Mouse (Mus musculus): ENCODE measurements at regions not wholly inside any gene's neighbourhood (a gene's known extent, or its start where the extent isn't known, plus 50 kb on each side); places are given as distances from the start of the nearest gene placed in this dataset.

GRCm38 (mm10) chr6:135552396-135552795 lies 190.1 kb downstream of the Emp1 start:
- no peaks in the 10 kb centered on the region for H3K27me3 ChIP-seq (ENCODE audit: control insufficient read depth in 1 of 2, insufficient read depth in 2 of 2, low read length in 2 of 2)
- no peaks in the 10 kb centered on the region for H3K9me3 ChIP-seq (replicated peaks; ENCODE audit: insufficient read depth, low read length)
- no peaks in the 10 kb centered on the region for H3K36me3 ChIP-seq (ENCODE audit: control insufficient read depth in 1 of 2, insufficient read depth in 2 of 2, low read length in 2 of 2)
- H3K27ac ChIP-seq (ENCODE audit: control insufficient read depth, low read depth, low read length): no peak overlapping the region
- H3K79me2 ChIP-seq (ENCODE audit: control insufficient read depth, insufficient read depth, low read length, poor library complexity): no peaks in the 10 kb centered on the region
- H3K4me1 ChIP-seq (ENCODE audit: control insufficient read depth in 1 of 2, insufficient read depth in 2 of 2, low read length in 2 of 2): no peaks in the 10 kb centered on the region
- TF ChIP-seq SMC3 (IDR thresholded peaks at IDR 0.05; ENCODE audit: low read depth, low read length): no peak
- TF ChIP-seq ZNF384 (IDR thresholded peaks at IDR 0.05; ENCODE audit: low read depth, low read length): no peak
- TF ChIP-seq MAX (IDR thresholded peaks at IDR 0.05; ENCODE audit: low read length): no peak
- TF ChIP-seq RAD21 (IDR thresholded peaks at IDR 0.05; ENCODE audit: low read depth, low read length): no peak
- no peak for TF ChIP-seq MYC (IDR thresholded peaks at IDR 0.05; ENCODE audit: low read depth, low read length)
- TF ChIP-seq POLR2AphosphoS2 (IDR thresholded peaks at IDR 0.05; ENCODE audit: low read length): no peak
- no peak for TF ChIP-seq JUND (IDR thresholded peaks at IDR 0.05; ENCODE audit: low read depth, low read length)
- no peak for TF ChIP-seq KAT2A (conservative IDR thresholded peaks at IDR 0.05; ENCODE audit: low read depth, low read length)
- TF ChIP-seq MYB (IDR thresholded peaks at IDR 0.05; ENCODE audit: low read depth, low read length): no peak
- no peak for TF ChIP-seq RCOR1 (IDR thresholded peaks at IDR 0.05; ENCODE audit: low read depth, low read length)
- TF ChIP-seq ZMIZ1 (IDR thresholded peaks at IDR 0.05; ENCODE audit: low read depth, low read length): no peak
- TF ChIP-seq TCF12 (IDR thresholded peaks at IDR 0.05; ENCODE audit: low read depth, low read length): no peak
- no peak for TF ChIP-seq BHLHE40 (IDR thresholded peaks at IDR 0.05; ENCODE audit: borderline replicate concordance, low read depth, low read length)
- TF ChIP-seq MAFK (IDR thresholded peaks at IDR 0.05; ENCODE audit: borderline replicate concordance, low read depth, low read length): no peak
- TF ChIP-seq USF2 (IDR thresholded peaks at IDR 0.05; ENCODE audit: borderline replicate concordance in 1 of 2, insufficient read depth in 1 of 2, low read depth in 1 of 2, low read length in 2 of 2): no peak
- no peak for TF ChIP-seq CHD1 (IDR thresholded peaks at IDR 0.05; ENCODE audit: low read depth, low read length)
- no peak for TF ChIP-seq ZKSCAN1 (IDR thresholded peaks at IDR 0.05; ENCODE audit: low read depth, low read length)
- TF ChIP-seq CTCF (IDR thresholded peaks at IDR 0.05 in 2 of 3, conservative IDR thresholded peaks at IDR 0.05 in 1 of 3; ENCODE audit: control insufficient read depth in 1 of 3, insufficient read depth in 1 of 3, low read depth in 2 of 3, low read length in 3 of 3, poor library complexity in 1 of 3, severe bottlenecking in 1 of 3): no peak
- no peak for TF ChIP-seq HCFC1 (IDR thresholded peaks at IDR 0.05; ENCODE audit: low read depth, low read length)
- DNase-seq (ENCODE audit: low read depth, low spot score): no peak
- no peak overlapping the region for H3K9ac ChIP-seq (ENCODE audit: control insufficient read depth, low read depth, low read length, poor library complexity, severe bottlenecking)
- H3K4me3 ChIP-seq (ENCODE audit: control insufficient read depth in 1 of 2, insufficient read depth in 1 of 2, low read depth in 2 of 2, low read length in 2 of 2): no peak overlapping the region

- Histone ChIP-seq H3K36me3 (ENCODE audit: control insufficient read depth in 1 of 2, insufficient read depth in 2 of 2, low read length in 2 of 2) (no peaks in the 10 kb centered on the region), H3K79me2 (ENCODE audit: control insufficient read depth, insufficient read depth, low read length, poor library complexity) (no peaks in the 10 kb centered on the region), H3K9me3 (replicated peaks; ENCODE audit: insufficient read depth, low read length) (no peaks in the 10 kb centered on the region), H3K4me3 (ENCODE audit: control insufficient read depth in 1 of 2, insufficient read depth in 1 of 2, low read depth in 2 of 2, low read length in 2 of 2) (no peak overlapping the region), H3K9ac (ENCODE audit: control insufficient read depth, low read depth, low read length, poor library complexity, severe bottlenecking) (no peak overlapping the region), H3K27me3 (ENCODE audit: control insufficient read depth in 1 of 2, insufficient read depth in 2 of 2, low read length in 2 of 2) (no peaks in the 10 kb centered on the region), H3K4me1 (ENCODE audit: control insufficient read depth in 1 of 2, insufficient read depth in 2 of 2, low read length in 2 of 2) (no peaks in the 10 kb centered on the region), H3K27ac (ENCODE audit: control insufficient read depth, low read depth, low read length) (no peak overlapping the region)
- no peak for DNase-seq (ENCODE audit: low read depth, low spot score)
- TF ChIP-seq TAL1 (IDR thresholded peaks at IDR 0.05; ENCODE audit: low read length) (no peak), SMC3 (IDR thresholded peaks at IDR 0.05; ENCODE audit: low read depth, low read length) (no peak), RCOR1 (IDR thresholded peaks at IDR 0.05; ENCODE audit: low read depth, low read length) (no peak), POLR2AphosphoS5 (IDR thresholded peaks at IDR 0.05; ENCODE audit: borderline replicate concordance, low read depth, low read length) (no peak), ZKSCAN1 (IDR thresholded peaks at IDR 0.05; ENCODE audit: low read depth, low read length) (no peak), KAT2A (conservative IDR thresholded peaks at IDR 0.05; ENCODE audit: low read depth, low read length) (no peak), EP300 (IDR thresholded peaks at IDR 0.05; ENCODE audit: low read depth in 1 of 2, low read length in 2 of 2) (no peak), POLR2AphosphoS2 (IDR thresholded peaks at IDR 0.05; ENCODE audit: low read length) (no peak), USF1 (IDR thresholded peaks at IDR 0.05; ENCODE audit: low read depth, low read length) (no peak), GABPA (IDR thresholded peaks at IDR 0.05; ENCODE audit: low read depth, low read length) (no peak), BHLHE40 (IDR thresholded peaks at IDR 0.05; ENCODE audit: borderline replicate concordance, low read depth, low read length) (no peak), ZC3H11A (IDR thresholded peaks at IDR 0.05; ENCODE audit: low read depth, low read length) (no peak), ZMIZ1 (IDR thresholded peaks at IDR 0.05; ENCODE audit: low read depth, low read length) (no peak), RAD21 (IDR thresholded peaks at IDR 0.05; ENCODE audit: low read depth, low read length) (no peak), MAFK (IDR thresholded peaks at IDR 0.05; ENCODE audit: borderline replicate concordance, low read depth, low read length) (no peak), MEF2A (IDR thresholded peaks at IDR 0.05; ENCODE audit: extremely low read depth, insufficient replicate concordance, low read depth, low read length, poor library complexity, severe bottlenecking) (no peak), ELF1 (IDR thresholded peaks at IDR 0.05; ENCODE audit: low read depth, low read length) (no peak), JUND (IDR thresholded peaks at IDR 0.05; ENCODE audit: low read depth, low read length) (no peak), SIN3A (IDR thresholded peaks at IDR 0.05; ENCODE audit: low read length) (no peak), ETS1 (IDR thresholded peaks at IDR 0.05; ENCODE audit: low read depth, low read length) (no peak)
Observed at GRCm38 (mm10) chr6:135559501-135559907, 197.2 kb downstream of the Emp1 start.

All from MEL (cell line).